Mouse (Mus musculus) heart, embryonic 10.5 days (tissue): ENCODE measurements around the gene Traip. TPM values are rescaled to one million over a fixed set of nuclear protein-coding genes. Genes with fewer than 3 reads are reported as not detected.

ENCODE experiments used
- DNase-seq: peaks from one replicate; pipeline ENCODE4 v3.0.0-alpha.2; 2017; ENCODE audit warnings: low spot score
- H3K27ac ChIP-seq: fragments of 300-500 bp; sonication (generic); 2 replicates; pipeline ENCODE4 v1.5.1; 2016; ENCODE audit warnings: mild to moderate bottlenecking
- H3K27me3 ChIP-seq: fragments of 300-500 bp; sonication (generic); 2 replicates; pipeline ENCODE4 v1.6.1; 2016; ENCODE audit warnings: mild to moderate bottlenecking; ENCODE audit not compliant: poor library complexity, insufficient read depth, severe bottlenecking
- H3K36me3 ChIP-seq: fragments of 300-500 bp; sonication (generic); 2 replicates; pipeline ENCODE4 v1.6.1; 2016; ENCODE audit warnings: mild to moderate bottlenecking, moderate library complexity
- H3K4me1 ChIP-seq: fragments of 300-500 bp; sonication (generic); 2 replicates; pipeline ENCODE4 v1.6.1; 2016; ENCODE audit warnings: mild to moderate bottlenecking
- H3K4me3 ChIP-seq: fragments of 300-500 bp; sonication (generic); 2 replicates; pipeline ENCODE4 v1.5.1; 2016; ENCODE audit warnings: mild to moderate bottlenecking, moderate library complexity
- H3K9me3 ChIP-seq: fragments of 300-500 bp; sonication (generic); 2 replicates; pipeline ENCODE4 v1.6.1; 2016; ENCODE audit warnings: mild to moderate bottlenecking, moderate library complexity
- WGBS: fragments of 180-500 bp; shearing (Covaris S2); methylation state at CpG from one replicate; pipeline ENCODE4 v1.1.7; 2016; 5-methylcytosine and 5-hydroxymethylcytosine counted together
- polyA plus RNA-seq: library from polyadenylated mRNA; unstranded; fragments of >200 nt; fragmentation: Nextera tagmentation; extraction: Ambion mirVana; gene quantifications from 2 replicates; pipeline ENCODE4 v1.2.1, GENCODE M21; 2016

Traip gene
- polyA plus RNA-seq: 18.7 and 30.8 TPM in 2 replicates

DNA sequence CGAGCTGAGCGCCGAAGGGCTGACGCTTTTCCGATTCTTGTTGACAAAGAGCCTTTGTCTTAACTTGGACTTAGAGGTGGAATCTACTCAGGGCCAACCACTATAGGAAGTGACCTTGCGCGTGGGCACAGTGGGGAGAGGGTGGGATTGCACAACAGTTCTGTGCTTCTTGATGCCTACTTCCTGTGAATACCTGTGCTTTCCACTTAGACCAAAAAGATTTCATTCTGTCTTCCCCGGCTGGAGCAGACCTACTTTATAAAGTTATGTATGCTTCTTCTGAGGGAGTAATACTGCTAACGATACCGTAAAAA, at the start of gene Traip:
TSS of gene Traip (plus strand) at position 215 of the 314 bp plus-strand sequence.
- peak within 1 kb of the TSS; percentile 87 for H3K27ac ChIP-seq
- H3K36me3 ChIP-seq: no peaks in the 10 kb centered on the region
- peaks cover 13% of the 10 kb centered on the region; the same call in 1 of the 2 replicates for H3K27me3 ChIP-seq
- 89% methylated on average over 10 of the region's 10 CpGs for WGBS
- H3K4me3 ChIP-seq: peak within 1 kb of the TSS; percentile 72
- H3K9me3 ChIP-seq: no peaks in the 10 kb centered on the region
- DNase-seq: no peak
- peaks cover 20% of the 10 kb centered on the region for H3K4me1 ChIP-seq

DNA sequence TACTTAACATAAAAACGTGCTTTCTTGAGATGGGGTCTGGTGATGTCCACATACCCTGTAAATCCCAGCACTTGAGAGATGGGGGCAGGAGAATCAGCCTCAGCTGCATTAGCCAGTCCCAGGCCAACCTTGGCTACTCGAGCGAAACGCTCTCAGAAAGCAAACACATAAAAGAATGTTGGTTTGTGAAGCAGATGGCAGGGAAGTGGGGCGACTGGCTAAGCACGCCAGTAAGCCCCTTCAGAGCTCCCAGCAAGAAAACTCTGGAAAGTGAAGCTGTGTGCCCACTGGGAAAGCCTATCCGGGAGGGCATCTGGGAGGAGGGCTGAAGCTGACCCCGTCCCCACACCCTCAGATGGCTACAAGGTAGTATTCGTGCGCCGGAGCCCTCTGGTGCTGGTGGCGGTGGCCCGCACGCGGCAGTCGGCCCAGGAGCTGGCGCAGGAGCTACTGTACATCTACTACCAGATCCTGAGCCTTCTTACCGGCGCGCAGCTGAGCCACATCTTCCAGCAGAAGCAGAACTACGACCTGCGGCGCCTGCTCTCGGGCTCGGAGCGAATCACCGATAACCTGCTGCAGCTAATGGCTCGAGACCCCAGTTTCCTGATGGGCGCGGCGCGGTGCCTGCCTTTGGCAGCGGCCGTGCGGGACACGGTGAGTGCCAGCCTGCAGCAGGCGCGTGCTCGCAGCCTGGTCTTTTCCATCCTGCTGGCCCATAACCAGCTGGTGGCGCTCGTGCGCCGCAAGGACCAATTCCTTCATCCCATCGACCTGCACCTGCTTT, 48.9 kb upstream of the Traip start:
- H3K36me3 ChIP-seq: peaks cover 24% of the 10 kb centered on the region
- no peak for DNase-seq

DNA sequence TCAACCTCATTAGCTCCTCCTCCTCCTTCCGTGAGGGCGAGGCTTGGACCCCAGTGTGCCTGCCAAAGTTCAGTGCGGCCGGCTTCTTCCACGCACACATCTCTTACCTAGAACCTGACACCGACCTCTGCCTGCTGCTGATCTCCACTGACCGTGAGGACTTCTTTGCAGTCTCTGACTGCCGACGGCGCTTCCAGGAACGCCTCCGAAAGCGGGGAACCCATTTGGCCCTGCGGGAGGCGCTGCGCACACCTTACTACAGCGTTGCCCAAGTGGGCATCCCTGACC, 48.4 kb upstream of the Traip start:
- H3K9me3 ChIP-seq: no peaks in the 10 kb centered on the region
- WGBS: 18% methylated on average over 17 of the region's 17 CpGs

More for the DNA sequence above, 48.9 kb upstream of the Traip start:
- peaks cover 18% of the 10 kb centered on the region for H3K4me1 ChIP-seq
- peaks cover 52% of the 10 kb centered on the region for H3K27me3 ChIP-seq
- peak overlapping the region; percentile 37 for H3K27ac ChIP-seq
- 5% methylated on average over 44 of the region's 44 CpGs for WGBS
- no peaks in the 10 kb centered on the region for H3K9me3 ChIP-seq
- H3K4me3 ChIP-seq: peak overlapping the region; percentile 58

GRCm38 (mm10) chr9:107904726-107905125, 45.2 kb upstream of the Traip start:
- Histone ChIP-seq H3K4me3 (no peak overlapping the region), H3K4me1 (peaks cover 50% of the 10 kb centered on the region), H3K9me3 (no peaks in the 10 kb centered on the region), H3K27ac (no peak overlapping the region), H3K36me3 (peaks cover 16% of the 10 kb centered on the region), H3K27me3 (peaks cover 40% of the 10 kb centered on the region)
- DNase-seq: peak; percentile 94
- 10% methylated on average over 4 of the region's 4 CpGs for WGBS

More for the DNA sequence above, 48.4 kb upstream of the Traip start:
- peaks cover 24% of the 10 kb centered on the region for H3K36me3 ChIP-seq
- H3K4me1 ChIP-seq: peaks cover 24% of the 10 kb centered on the region
- H3K4me3 ChIP-seq: peak overlapping the region; percentile 58
- peaks cover 52% of the 10 kb centered on the region for H3K27me3 ChIP-seq
- H3K27ac ChIP-seq: no peak overlapping the region
- DNase-seq: no peak

DNA sequence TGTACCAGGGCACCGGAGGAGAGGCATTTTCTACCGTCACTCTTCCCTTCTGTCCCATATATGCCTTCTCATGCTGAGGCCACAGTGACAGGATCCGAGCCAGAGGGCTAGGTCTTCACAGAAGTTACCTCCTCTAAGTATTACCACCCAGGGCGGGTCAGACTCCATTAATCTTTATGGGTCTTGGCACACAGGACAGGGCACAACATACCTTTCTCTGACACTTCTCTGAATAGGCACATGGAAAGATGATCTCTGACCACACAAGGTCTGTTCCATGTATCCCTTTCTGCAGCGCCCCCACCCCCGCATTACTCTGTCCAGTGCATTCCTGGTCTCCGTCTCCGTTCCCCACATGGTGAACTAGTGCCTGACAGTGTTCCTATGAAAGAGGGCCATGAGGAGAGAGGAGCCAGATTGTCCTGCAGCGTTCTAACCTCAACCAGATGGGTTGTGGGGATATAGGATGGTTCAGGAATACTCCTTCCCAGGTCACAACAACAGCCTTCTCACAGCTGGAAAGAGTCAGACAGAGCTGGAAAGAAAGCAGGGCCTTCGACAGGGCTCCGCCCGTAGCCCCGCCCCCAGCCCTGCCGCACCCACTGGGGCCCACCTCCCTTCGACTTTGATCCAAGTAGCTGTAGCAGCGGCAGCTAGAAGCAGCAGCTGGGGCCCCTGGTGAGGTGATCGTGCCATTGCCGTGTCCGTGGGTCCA, 43.5 kb upstream of the Traip start, which contains the start of gene Mst1r:
TSS of gene Mst1r (plus strand) at position 622 of the 715 bp plus-strand sequence.
- 16% methylated on average over 19 of the region's 19 CpGs for WGBS
- H3K27me3 ChIP-seq: peaks cover 28% of the 10 kb centered on the region
- H3K9me3 ChIP-seq: no peaks in the 10 kb centered on the region
- H3K36me3 ChIP-seq: 0 out of 2 replicates have a peak, but pooled peaks cover 6% of the 10 kb centered on the region
- DNase-seq: peak; percentile 91
- peaks cover 41% of the 10 kb centered on the region for H3K4me1 ChIP-seq
- peak within 1 kb of the TSS; percentile 58 for H3K4me3 ChIP-seq
- peak within 1 kb of the TSS; percentile 83 for H3K27ac ChIP-seq

GRCm38 (mm10) chr9:107906967-107907800, 42.8 kb upstream of the Traip start:
- Histone ChIP-seq H3K4me3 (peak overlapping the region; percentile 58), H3K27me3 (peaks cover 27% of the 10 kb centered on the region), H3K27ac (peak overlapping the region; percentile 83), H3K9me3 (no peaks in the 10 kb centered on the region), H3K36me3 (0 out of 2 replicates have a peak, but pooled peaks cover 3% of the 10 kb centered on the region), H3K4me1 (peaks cover 35% of the 10 kb centered on the region)
- 50% methylated on average over 31 of the region's 31 CpGs for WGBS
- peak; percentile 77 for DNase-seq

GRCm38 (mm10) chr9:107907801-107908120, 42.2 kb upstream of the Traip start:
- 82% methylated on average over 14 of the region's 14 CpGs for WGBS
- Histone ChIP-seq H3K27ac (peak overlapping the region; percentile 83), H3K4me1 (peaks cover 35% of the 10 kb centered on the region), H3K27me3 (peaks cover 21% of the 10 kb centered on the region), H3K9me3 (no peaks in the 10 kb centered on the region), H3K36me3 (no peaks in the 10 kb centered on the region), H3K4me3 (peak overlapping the region; percentile 58)
- DNase-seq: no peak

DNA sequence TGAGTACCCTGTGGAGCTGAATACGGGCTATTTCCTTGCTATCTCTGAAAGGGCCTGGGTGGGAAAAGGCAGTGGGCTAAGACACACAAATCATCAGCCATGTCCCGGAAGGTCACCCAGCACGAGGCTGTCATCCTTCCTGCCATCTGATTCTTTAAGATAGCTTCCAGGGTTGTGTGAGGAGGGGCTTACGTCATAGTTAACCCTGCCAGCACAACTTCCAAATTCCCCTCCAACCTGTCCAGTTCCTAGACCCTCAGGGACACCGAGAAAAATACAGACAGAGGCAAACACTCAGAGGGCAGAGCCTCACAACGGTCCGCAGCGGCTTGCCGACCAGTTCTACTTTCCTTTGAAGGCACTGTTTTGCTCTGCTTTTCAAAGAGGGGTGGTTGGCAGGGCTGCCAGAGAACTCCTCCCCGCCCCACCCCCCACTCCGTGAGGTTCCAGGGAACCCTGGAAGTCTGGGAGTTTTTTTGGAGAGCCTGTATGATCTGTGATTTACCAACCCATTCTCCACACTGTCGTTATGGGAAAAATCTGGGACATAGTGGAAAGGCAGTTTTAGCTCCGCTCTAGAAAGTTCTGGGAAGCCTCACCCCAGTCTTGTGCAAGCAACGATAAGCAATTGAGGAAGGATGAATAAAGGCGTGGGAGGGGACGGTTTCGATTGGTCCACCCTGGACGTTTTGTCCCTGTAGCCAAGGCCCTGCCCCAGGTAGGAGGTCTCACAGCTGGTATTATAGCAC, 41.4 kb upstream of the Traip start:
- WGBS: 32% methylated on average over 18 of the region's 18 CpGs
- Histone ChIP-seq H3K4me3 (peak overlapping the region; percentile 58), H3K27me3 (peaks cover 16% of the 10 kb centered on the region), H3K9me3 (no peaks in the 10 kb centered on the region), H3K36me3 (no peaks in the 10 kb centered on the region), H3K4me1 (peaks cover 42% of the 10 kb centered on the region), H3K27ac (peak overlapping the region; percentile 83)
- DNase-seq: no peak

DNA sequence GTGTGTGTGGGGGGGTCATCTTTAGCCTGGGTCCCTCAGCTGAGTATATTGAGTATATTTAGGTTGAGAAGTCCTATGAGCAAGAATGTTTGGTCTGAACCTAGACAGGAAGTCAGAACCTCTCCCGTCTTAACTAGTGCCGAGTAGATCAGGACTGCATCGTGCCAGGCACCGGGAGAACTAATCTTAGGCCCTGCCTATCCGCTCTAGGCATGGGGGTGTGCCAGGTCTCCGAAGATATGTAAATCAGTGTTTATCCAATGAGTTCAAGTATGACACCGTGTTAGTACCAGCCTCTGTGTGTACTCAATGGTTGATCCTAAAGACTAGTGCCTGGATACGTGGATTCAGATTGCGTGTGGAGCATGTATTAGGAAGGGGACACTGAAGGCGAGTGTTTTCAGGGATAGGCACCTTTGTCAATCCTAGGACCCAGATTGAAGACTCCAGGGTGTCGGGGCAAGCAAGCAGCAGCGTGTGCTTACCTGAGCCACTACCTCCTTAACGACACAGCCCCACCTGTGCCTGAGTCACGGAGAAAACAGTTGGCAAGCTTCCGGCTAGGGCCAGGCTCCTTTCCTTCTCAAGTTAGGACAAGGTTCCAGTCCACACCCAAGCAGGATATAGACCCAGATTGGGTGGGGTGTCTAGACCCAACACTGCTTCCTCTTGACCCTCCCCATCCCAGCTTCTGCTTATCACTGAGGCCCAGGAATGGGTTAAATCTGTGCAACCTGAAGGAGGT, 39.7 kb upstream of the Traip start:
- Histone ChIP-seq H3K9me3 (no peaks in the 10 kb centered on the region), H3K27ac (peak overlapping the region; percentile 36; the same call in 1 of the 2 replicates), H3K36me3 (0 out of 2 replicates have a peak, but pooled peaks cover under 1% of the 10 kb centered on the region), H3K4me3 (no peak overlapping the region), H3K4me1 (peaks cover 42% of the 10 kb centered on the region), H3K27me3 (peaks cover 21% of the 10 kb centered on the region; the same call in 1 of the 2 replicates)
- WGBS: 76% methylated on average over 15 of the region's 15 CpGs
- DNase-seq: no peak

- Histone ChIP-seq H3K4me3 (no peak overlapping the region), H3K4me1 (peaks cover 28% of the 10 kb centered on the region), H3K27me3 (peaks cover 35% of the 10 kb centered on the region; the same call in 1 of the 2 replicates), H3K27ac (no peak overlapping the region), H3K9me3 (no peaks in the 10 kb centered on the region), H3K36me3 (0 out of 2 replicates have a peak, but pooled peaks cover 4% of the 10 kb centered on the region)
- no peak for DNase-seq
- WGBS: 66% methylated on average over 16 of the region's 16 CpGs
These were observed 35.0 kb upstream of the Traip start for GRCm38 (mm10) chr9:107914764-107915420.

DNA sequence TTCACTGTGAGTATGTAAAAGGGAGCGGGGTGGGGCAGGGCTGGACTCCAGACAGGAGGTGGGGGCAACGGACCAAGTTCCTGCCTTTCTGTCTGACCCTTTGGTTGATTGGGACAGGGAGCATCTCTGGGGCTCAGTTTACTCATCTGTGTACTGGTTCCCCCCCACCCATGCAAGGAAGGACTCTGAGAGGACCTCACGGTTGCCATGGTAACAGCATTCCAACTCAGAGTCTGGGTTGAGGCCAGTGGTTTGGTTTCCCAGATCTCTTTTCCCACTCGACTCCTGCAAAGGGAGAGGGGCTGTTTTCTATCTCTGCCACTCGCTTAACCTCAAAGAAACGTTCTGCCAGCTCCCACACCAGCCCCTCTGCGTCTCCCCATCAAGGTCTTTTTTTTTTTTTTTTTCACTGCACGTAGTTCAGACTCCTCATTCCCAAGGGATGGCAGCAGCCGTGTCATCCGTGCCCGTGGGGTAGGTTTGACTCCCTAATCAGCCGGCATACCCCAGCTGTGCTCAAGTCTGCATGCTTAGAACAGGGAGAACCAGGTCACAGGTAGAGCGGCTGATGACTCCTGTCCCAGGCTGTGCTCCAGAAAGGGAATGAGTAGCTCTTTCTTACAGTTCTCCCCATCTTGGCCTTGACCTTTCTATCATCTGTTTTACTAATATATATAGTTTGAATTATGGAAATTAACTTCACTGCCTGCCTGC, 31.9 kb upstream of the Traip start:
- Histone ChIP-seq H3K36me3 (0 out of 2 replicates have a peak, but pooled peaks cover 4% of the 10 kb centered on the region), H3K4me3 (no peak overlapping the region), H3K9me3 (no peaks in the 10 kb centered on the region), H3K27me3 (peaks cover 35% of the 10 kb centered on the region; the same call in 1 of the 2 replicates), H3K27ac (no peak overlapping the region), H3K4me1 (peaks cover 32% of the 10 kb centered on the region)
- DNase-seq: no peak
- WGBS: 30% methylated on average over 13 of the region's 13 CpGs
